Mouse (Mus musculus) brain, adult 2 months (tissue): ENCODE measurements around the gene Jak3.
A peak's percentile ranks its signal among the peaks of the same experiment; 100 is the strongest.
"Not testable (repeated sequence)": the region's sequence is repeated elsewhere in the genome, so short reads cannot be mapped to it uniquely, and the experiment has no call there.

Experiments used
- DNase-seq: peaks from one replicate; pipeline ENCODE4 v3.0.0; 2011; ENCODE audit warnings: low read depth, low spot score

Jak3 gene

DNA sequence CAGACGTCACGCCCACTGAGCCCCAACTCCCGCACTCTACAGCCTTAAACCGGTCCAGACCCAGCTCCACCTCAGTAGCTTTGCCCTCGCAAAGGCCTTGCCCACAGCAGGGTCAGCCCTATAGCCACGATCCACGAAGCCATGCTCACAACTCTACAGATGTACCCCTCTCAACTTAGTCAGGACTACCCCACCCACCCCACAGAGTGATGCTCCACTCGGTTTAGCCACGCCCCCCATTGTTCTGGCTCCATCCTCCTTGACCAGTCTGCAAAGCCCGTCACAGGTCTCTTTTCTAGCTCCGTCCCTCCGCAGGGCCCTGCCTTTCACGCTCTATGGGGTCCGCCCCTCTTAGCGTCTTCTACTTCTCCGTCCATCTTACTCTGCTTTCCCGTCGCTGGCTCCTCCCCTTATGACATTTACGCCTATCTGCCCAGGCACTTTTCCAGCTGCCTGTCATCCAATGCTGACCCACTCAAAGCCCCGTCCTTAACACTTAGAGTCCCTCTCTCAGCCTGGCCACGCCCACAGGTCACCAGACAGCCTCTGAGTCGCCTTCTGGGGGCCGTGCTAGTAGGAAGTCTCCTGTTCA lies 10.1 kb downstream of the Jak3 start:
- no peak for DNase-seq

- DNase-seq: no peak
Observed at GRCm38 (mm10) chr8:71687616-71688015, 11.5 kb downstream of the Jak3 start.

- no peak for DNase-seq
Observed at GRCm38 (mm10) chr8:71689028-71689427, 12.9 kb downstream of the Jak3 start, which contains the start of gene Insl3. TSS of gene Insl3 (plus strand) at chr8:71689214.

- DNase-seq: no peak
Observed at GRCm38 (mm10) chr8:71692509-71692908, 16.4 kb downstream of the Jak3 start.

- DNase-seq: peak; percentile 36
Observed at GRCm38 (mm10) chr8:71693166-71694041, 17.3 kb downstream of the Jak3 start.

- DNase-seq: not testable (repeated sequence)
Observed at GRCm38 (mm10) chr8:71695456-71695855, 19.4 kb downstream of the Jak3 start.

GRCm38 (mm10) chr8:71700493-71701269 lies 24.6 kb downstream of the Jak3 start:
- no peak for DNase-seq

- DNase-seq: no peak
Observed at GRCm38 (mm10) chr8:71701414-71702086, 25.5 kb downstream of the Jak3 start, which contains the start of gene B3gnt3. TSS of gene B3gnt3 (minus strand) at chr8:71701789.

- DNase-seq: no peak
Observed at GRCm38 (mm10) chr8:71702087-71702432, 26.0 kb downstream of the Jak3 start.

DNA sequence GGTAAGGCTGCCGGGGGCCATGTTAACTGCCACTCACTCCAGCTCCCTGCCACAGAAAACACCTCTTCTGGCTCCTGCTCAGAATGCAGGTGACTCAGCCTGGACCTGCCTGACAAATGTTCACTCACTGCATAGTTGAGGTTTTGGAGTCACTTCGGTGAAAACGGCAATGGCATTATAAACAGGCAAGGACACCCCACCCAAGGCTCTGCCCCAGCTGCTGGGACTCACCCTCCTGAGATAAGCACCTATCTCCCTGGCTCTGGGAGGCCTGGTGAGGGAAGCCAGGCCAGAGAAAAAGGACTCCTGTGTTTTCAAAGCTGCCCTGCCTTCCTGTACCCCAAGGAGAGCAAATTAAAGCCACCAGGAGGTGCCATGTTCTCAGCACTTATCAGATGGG lies 26.8 kb downstream of the Jak3 start:
- no peak for DNase-seq

GRCm38 (mm10) chr8:71703400-71703799 lies 27.3 kb downstream of the Jak3 start:
- DNase-seq: not testable (repeated sequence)

- DNase-seq: peak; percentile 76
Observed at GRCm38 (mm10) chr8:71707874-71708273, 31.8 kb downstream of the Jak3 start.

GRCm38 (mm10) chr8:71709134-71709799 lies 33.2 kb downstream of the Jak3 start:
- DNase-seq: peak; percentile 65

GRCm38 (mm10) chr8:71709800-71710446 lies 33.8 kb downstream of the Jak3 start:
- peak; percentile 92 for DNase-seq

DNA sequence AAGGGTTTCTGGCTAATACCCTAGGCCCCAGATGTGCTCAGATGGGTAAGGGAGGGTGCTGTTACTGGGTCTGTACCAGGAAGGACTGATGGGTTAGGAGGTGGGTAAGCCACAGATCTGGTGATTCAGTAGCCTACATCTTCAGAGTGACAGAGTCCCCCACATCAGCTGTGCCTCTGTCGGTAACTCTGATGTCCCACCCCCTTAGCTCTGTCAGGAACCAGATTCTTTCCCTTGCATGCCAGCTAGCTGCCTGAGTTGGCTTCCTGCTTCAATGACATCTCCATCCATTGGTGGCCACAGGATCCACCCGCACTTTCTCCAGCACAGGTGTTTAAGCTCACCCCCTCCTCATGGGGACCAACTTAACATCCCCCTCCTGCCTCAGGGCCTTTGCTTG lies 35.5 kb downstream of the Jak3 start:
- DNase-seq: peak; percentile 78

DNA sequence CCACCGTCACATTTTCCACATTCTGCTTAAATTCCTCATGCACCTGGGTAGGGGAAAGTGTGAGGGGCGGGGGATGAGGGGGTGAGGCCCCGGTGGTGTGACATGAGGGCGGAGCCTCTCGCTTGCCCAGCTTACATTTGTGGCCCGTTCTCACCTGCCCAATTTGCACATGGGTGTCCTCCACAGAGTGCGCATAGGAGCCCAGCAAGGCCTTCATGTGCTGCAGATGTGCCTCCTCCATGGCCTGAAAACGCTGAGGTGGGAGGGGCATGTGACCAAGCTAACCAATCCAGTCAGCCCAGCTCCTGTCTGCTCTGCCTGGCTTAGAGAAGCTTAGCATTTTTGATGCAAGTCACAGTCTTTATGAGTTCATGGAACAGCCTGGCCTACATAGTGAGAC lies 39.4 kb downstream of the Jak3 start:
- DNase-seq: peak; percentile 86

GRCm38 (mm10) chr8:71716561-71717053 lies 40.5 kb downstream of the Jak3 start:
- no peak for DNase-seq

GRCm38 (mm10) chr8:71717096-71717495 lies 41.0 kb downstream of the Jak3 start:
- no peak for DNase-seq

DNA sequence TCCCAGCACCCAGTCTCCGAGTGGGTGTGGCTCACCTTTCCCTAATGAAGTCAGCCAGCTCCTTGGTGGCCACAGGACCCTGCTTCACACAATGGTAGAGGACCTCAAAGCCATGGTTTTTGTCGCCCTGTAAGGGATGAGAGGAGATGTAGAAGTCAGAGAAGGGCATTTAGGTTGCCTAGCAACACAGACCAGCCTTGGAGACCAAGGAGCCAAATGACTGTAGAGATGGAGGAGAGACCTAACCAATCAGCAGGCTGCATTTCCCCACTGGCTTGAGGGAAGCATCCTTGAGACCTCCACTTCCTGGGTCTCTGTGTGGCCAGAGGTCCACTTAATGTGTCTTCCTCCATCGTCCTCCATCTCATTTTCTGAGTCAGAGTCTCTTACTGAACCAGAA lies 42.2 kb downstream of the Jak3 start:
- peak; percentile 71 for DNase-seq

GRCm38 (mm10) chr8:71719218-71719617 lies 43.1 kb downstream of the Jak3 start:
- no peak for DNase-seq
